Mouse (Mus musculus) CD4-positive, CD25-positive, alpha-beta regulatory T cell, adult 2 months (primary cell): Measurements from ENCODE around the gene F13a1.

ENCODE experiments used
- DNase-seq: peaks from one replicate; pipeline ENCODE4 v3.0.0-alpha.2; 2012; ENCODE audit warnings: low read depth, low spot score

Gene F13a1

DNA sequence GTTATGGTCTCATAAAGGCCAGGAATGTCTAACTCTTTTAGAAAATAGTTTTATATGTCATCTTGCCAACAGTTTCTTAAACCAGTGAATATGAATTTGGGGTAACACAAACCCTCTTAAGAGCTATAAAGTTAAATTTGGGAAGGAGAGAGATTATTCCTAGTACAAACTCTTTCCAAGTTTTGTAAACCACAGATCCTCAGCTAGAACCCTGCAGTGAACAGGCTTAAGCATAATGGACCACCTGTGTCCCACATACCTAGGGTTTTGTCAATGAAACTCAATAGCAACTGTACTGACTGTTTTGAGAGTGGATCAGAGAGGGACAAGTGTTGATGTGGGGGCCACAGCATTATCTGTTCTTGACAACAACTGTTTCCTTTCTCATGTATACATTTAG, 96.4 kb downstream of the F13a1 start:
- no peak for DNase-seq

DNA sequence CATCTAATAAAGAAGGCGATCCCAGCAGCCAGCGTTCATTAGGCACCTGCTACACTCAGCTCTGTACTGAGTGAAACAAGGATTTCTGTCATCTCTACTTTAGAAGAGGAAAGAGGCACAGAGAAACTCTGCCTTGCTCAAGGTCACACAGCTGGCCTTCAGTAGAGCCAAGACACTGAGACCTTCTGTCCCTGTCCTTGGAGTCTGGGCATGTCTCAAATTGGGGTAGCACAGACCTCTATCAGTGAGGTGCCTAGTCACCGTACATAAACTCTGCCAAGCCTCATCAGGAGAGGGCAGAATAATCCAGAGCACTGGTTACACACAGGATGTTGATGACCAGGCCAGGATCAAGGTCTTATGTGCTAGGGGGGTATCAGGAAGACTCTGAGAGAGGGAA, 108.2 kb downstream of the F13a1 start:
- no peak for DNase-seq

DNA sequence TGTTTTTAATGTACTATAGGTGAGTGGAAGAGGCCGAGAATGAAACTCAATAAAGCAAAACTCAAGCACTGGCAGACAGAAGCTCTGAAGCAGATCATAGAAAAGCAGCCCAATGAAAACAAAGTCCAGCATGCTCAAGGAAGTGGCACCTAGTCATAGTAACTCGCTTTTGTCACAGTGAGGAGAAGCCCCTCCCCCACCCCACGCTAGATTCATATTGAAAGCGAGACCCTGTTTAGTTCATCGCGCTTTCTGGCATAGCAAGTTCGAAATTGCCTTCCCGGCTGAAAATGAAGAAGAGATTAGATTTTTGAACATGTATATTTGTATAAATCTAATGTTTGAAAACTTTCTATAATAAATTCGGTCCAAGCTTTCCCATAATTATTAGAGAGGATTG, 118.0 kb downstream of the F13a1 start:
- DNase-seq: peak; percentile 36

DNA sequence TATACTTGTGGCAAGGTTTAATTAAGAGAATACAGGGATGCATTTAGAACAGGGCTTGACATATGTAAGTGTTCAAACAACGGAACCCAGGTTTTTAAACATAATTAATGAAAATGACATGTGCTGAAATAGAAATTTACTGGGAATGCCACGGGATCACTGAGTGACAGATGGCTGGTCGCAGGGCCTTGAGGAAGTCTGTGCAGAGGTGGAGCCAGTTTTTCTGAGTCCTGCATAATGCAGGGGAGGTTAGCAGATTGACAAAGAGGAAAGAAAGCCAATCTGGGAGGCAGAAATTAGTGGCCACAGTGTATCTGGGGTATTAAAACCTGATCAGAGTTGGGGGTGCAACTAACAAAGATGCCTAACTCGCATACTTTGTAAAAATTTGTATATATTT, 130.3 kb downstream of the F13a1 start:
- DNase-seq: no peak

DNA sequence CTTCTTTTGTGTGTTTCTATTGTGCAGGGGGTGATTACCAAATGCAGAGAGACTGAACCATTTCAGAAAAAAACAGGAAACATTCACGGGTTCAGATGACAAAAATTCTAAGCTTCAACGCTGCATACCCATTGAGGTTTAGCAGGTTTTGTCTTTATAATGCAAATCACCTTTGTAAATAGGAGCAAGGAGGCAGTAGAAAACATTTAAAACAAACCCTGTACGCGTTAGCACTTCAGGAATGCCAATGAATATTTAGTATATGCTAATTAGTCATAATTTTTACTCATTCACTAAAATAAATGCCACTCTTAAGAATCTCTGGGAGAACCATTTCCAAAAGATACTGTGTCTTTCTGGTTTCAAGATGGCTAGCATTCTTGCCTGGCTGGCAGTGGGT, 146.2 kb downstream of the F13a1 start:
- DNase-seq: no peak

DNA sequence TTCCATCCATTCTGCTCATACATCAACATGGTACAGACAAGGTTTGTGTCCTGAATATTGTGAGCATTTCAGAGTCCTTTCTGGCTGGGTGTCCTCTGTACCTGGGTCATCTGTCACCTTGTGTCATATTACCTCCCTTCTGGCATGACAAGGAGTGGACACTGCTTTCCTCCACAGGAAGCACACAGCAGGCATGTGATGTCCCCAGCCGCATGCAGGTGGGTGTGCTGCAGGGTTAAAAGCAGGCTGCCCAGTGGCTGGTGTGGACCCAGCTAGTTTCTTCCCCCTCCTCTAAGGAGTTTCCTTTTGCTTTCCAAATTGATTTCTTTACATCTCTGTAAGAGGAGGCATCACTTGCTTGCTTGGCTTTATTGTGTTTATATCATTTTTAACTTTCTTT, 146.6 kb downstream of the F13a1 start:
- peak; percentile 21 for DNase-seq

DNA sequence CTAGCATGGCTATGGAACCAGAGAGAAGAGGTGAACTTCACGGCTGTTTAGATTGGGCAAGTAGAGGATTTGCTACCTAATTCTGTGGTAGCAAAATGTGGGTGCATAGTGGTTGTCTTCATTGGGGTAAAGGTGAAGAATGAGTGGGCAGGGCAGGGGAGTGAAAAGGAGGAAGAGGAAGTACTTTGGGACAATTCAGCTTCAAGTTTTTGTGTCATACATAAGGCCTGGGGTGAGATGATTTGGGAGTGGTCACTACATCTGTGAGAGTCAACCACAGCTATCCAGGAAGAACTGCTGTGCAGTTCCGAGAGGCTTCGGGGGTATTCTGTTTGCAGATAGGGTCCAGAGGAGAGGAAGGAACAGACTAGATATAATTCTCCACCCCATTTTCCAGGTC, 148.4 kb downstream of the F13a1 start:
- no peak for DNase-seq

DNA sequence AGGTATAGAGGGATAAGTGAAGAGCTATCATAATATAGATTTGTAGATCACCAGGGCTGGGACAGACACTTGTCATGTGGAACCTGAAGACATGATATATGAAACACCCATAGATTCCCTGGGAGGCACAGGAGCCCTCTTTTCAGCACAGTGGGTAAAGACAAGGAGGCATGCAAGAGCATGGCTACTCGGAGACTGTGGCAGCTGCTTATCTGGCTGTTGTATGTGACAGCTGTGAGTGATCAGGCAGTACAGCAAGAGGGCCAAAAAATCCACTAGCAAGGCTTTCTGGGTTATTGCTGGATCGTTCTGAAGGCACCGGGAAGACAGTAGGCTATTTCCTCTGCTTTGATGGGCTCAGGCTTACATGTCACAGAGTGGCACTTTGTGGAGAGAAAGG, 149.0 kb downstream of the F13a1 start:
- no peak for DNase-seq

DNA sequence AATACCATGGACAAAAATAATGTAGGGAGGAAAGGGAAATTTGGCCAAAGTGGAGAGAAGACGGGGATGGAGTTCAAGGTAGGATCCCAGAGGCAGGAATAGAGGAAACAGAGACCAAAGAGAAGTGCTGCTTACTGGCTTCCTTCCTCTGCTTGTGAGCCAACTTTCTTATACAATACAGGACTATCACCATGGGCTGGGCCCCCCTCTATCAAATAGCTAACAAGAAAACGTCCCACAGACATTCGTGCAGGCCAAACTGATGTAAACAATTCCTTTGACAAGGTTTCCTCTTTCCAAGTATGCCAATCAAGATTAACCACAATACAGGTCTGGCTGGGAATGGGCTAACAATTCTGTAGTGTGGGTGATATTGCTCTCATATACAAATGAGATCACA, 154.0 kb downstream of the F13a1 start:
- DNase-seq: no peak

DNA sequence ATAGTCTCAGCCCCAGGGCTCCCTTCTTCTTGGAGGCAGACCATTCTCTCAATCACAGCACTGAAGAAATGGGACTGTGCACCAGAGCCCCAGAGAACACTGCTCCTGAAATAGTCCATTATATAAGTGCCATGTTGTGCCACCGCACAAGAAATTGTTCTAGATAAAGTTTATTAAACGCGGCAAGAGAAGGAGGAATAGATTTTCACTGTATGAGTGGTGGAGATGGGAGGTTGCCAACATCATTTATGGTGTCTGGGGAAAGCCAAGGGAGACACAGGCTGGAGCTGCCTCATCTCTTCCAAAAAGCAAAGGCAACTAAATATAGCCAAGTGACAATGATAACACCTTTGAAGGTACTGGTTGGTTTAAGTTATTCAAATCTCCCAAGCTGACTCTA, 156.3 kb downstream of the F13a1 start:
- no peak for DNase-seq

DNA sequence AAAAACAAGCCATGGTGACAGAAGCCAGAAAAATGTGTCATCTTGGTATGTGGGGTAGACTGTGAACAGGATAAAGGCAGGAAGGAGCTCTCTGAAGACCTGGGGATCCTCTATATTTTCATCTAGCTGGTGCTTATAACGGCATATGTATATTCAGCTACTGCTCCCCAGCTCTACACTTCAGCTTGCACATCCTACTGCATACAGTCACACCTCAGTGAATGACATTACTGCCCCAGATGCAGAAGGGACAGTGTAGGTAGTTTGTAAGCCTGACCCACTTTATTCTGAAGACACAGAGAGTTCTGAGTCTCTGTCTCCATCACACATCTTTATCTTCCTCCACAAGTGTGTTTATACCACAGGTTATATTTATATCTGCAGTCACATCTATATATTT, 157.8 kb downstream of the F13a1 start:
- DNase-seq: no peak

DNA sequence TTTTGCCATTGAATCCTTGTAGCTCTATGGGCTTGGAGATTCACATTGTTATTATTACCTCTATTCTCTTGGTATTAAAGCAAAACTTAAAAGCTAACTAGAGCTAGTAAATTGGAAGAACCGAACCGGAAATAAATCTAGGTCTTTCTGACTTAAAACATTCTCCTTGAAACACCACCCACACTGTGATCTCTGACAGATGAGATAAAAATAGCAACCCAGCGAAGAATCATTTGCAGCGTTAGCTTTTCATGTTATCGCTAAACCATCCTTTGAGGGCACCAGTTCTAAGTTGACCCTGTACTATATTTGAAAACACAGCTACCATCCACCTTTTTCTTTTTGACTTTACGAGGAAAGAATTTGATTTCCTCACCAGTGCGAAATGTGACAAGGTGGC, 164.1 kb downstream of the F13a1 start:
- peak; percentile 56 for DNase-seq

DNA sequence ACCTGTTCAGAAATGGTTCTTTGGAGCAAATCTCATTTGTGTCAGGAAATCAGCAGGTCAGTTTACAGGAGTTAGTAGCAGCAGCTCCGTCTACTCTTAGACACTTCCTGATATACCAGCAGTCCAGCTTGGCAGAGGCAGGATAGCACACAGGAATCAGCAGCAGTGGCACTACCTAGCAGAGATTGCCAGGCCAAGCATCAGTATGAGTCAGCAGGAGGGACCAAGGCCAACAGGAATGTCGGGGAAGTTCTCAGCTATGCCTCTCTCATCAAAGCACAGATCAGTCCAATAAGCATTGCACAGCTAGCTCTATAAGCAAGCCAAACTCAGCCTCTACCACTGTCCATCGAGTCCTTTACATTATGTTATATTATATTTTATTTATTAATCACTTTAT, 210.9 kb downstream of the F13a1 start:
- DNase-seq: no peak
